Mouse (Mus musculus) myocyte (in vitro differentiated cells): ENCODE data around the gene Cenpo. TPM values are rescaled to one million over a fixed set of nuclear protein-coding genes. Genes with fewer than 3 reads are reported as not detected.
"Not testable (repeated sequence)": the region's sequence is repeated elsewhere in the genome, so short reads cannot be mapped to it uniquely, and the experiment has no call there.

Source experiments
- H3K27me3 ChIP-seq: one replicate; pipeline ENCODE4 v1.6.1; 2011; ENCODE audit not compliant: control insufficient read depth, insufficient read depth, insufficient read length
- H3K36me3 ChIP-seq: one replicate; pipeline ENCODE4 v1.6.1; 2011; ENCODE audit not compliant: control insufficient read depth, insufficient read depth
- H3K4me2 ChIP-seq: one replicate; pipeline ENCODE4 v1.6.1; 2011; ENCODE audit warnings: low read depth, control low read depth
- H3K4me3 ChIP-seq: one replicate; pipeline ENCODE4 v1.5.1; 2011; ENCODE audit warnings: mild to moderate bottlenecking, control low read depth, moderate library complexity
- H3K79me2 ChIP-seq: one replicate; pipeline ENCODE4 v1.6.1; 2011; ENCODE audit not compliant: control insufficient read depth, insufficient read depth
- H3ac ChIP-seq: one replicate; pipeline ENCODE4 v1.6.1; 2011; ENCODE audit not compliant: control insufficient read depth, insufficient read length
- CEBPB ChIP-seq: IDR thresholded peaks from 2 replicates; pipeline ENCODE4 v1.6.1; 2011; ENCODE audit warnings: mild to moderate bottlenecking, moderate library complexity; ENCODE audit not compliant: poor library complexity, insufficient read depth, severe bottlenecking
- E2F4 ChIP-seq: IDR thresholded peaks from one replicate; pipeline ENCODE4 v1.6.1; 2011; ENCODE audit warnings: mild to moderate bottlenecking, control low read depth, moderate library complexity; ENCODE audit not compliant: insufficient read depth
- MAX ChIP-seq: IDR thresholded peaks from one replicate; pipeline ENCODE4 v1.6.1; 2011; ENCODE audit warnings: low read depth, mild to moderate bottlenecking, control low read depth
- MYOD1 ChIP-seq, 3 experiments: IDR thresholded peaks; one replicate each; pipeline ENCODE4 v1.6.1; 2011; ENCODE audit warnings: control low read depth in 2 of 3, low read depth in 2 of 3, mild to moderate bottlenecking in 2 of 3, moderate library complexity in 1 of 3; ENCODE audit not compliant: insufficient read length in 2 of 3, control insufficient read depth in 1 of 3
- MYOG ChIP-seq, 3 experiments: IDR thresholded peaks; one replicate each; pipeline ENCODE4 v1.6.1; 2011; ENCODE audit warnings: control low read depth in 2 of 3, low read depth in 2 of 3, mild to moderate bottlenecking in 2 of 3; ENCODE audit not compliant: insufficient read length in 2 of 3, control insufficient read depth in 1 of 3, insufficient read depth in 1 of 3
- POLR2A ChIP-seq: IDR thresholded peaks from one replicate; pipeline ENCODE4 v1.6.1; 2011; ENCODE audit warnings: low read depth, mild to moderate bottlenecking, control low read depth, moderate library complexity; ENCODE audit not compliant: insufficient read length
- POLR2AphosphoS2 ChIP-seq: IDR thresholded peaks from one replicate; pipeline ENCODE4 v1.6.1; 2011; ENCODE audit warnings: low read depth, control low read depth; ENCODE audit not compliant: insufficient read length
- REST ChIP-seq: IDR thresholded peaks from one replicate; pipeline ENCODE4 v1.6.1; 2011; ENCODE audit warnings: mild to moderate bottlenecking, control low read depth, moderate library complexity; ENCODE audit not compliant: insufficient read depth, insufficient read length
- SRF ChIP-seq: IDR thresholded peaks from one replicate; pipeline ENCODE4 v1.6.1; 2011; ENCODE audit warnings: low read depth; ENCODE audit not compliant: control insufficient read depth, insufficient read length
- TCF12 ChIP-seq: IDR thresholded peaks from one replicate; pipeline ENCODE4 v1.6.1; 2011; ENCODE audit warnings: mild to moderate bottlenecking, control low read depth; ENCODE audit not compliant: poor library complexity, insufficient read depth, severe bottlenecking
- TCF3 ChIP-seq: IDR thresholded peaks from one replicate; pipeline ENCODE4 v1.6.1; 2011; ENCODE audit warnings: low read depth, control low read depth; ENCODE audit not compliant: insufficient read length
- USF1 ChIP-seq: IDR thresholded peaks from one replicate; pipeline ENCODE4 v1.6.1; 2011; ENCODE audit warnings: low read depth, mild to moderate bottlenecking, control low read depth, moderate library complexity
- polyA plus RNA-seq: library from polyadenylated mRNA; unstranded; fragments of >200 nt; fragmentation: generic; extraction: Trizol; gene quantifications from one replicate; pipeline ENCODE4 v1.2.1, GENCODE M21; 2012; ENCODE audit warnings: missing spikeins

The Cenpo gene
- polyA plus RNA-seq, 1 experiment: 5.5 TPM

- no peak overlapping the region for H3ac ChIP-seq
- TF ChIP-seq MYOD1 (IDR thresholded peaks at IDR 0.05; ENCODE audit: control insufficient read depth in 1 of 3, insufficient read length in 2 of 3, low read depth in 2 of 3) (no peak), REST (no peak), USF1 (no peak)
- no peak overlapping the region for H3K4me2 ChIP-seq
- peaks cover 3% of the 10 kb centered on the region for H3K36me3 ChIP-seq
- no peaks in the 10 kb centered on the region for H3K79me2 ChIP-seq
- H3K4me3 ChIP-seq: no peak overlapping the region
- no peaks in the 10 kb centered on the region for H3K27me3 ChIP-seq
Measured at GRCm38 (mm10) chr12:4267765-4268164, 33.7 kb upstream of the Cenpo start.

DNA sequence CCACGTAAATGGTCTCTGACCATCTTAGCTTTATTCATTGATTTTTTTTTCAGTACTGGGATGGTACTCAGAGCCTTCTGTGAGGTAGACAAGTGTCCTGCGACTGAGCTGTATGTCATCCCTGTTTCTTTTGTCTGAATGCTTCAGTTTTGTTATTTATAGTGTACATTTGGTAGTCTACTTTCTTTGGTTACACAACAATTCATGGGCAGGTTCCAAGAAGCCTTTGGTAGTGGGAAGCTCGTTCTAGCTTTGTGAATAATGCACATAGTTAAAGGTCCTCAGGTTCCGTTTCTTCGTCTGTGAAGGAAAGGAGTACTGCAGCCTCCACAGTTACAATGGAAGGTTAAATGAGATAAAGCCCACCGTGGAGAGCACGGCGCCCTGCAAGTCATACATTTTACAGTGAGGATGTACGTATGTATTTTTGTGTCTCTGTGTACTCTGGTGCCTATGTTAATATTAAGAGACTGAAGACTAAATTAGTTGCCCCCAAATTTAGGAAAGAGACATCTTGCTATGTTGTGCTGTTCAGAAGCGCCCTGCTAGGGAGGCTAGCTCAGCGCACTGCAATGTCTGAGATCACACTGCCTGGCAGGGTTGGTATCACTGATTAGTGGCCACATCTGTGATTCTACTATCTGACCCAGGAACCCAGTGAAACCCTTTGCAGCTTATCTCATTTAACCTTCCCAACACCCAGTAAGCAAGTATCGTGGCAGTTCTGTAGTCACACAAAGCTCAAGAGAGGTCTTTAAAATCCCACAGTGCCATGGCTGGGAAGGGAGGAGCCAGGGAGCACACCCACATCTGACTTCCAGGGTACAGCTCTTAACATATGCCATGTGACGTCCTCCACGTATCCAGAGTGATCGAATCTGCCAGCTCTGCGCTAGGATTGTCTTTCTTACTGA lies 18.9 kb upstream of the Cenpo start:
- H3K4me2 ChIP-seq: no peak overlapping the region
- no peak for TF ChIP-seq E2F4
- no peak for TF ChIP-seq SRF
- no peak for TF ChIP-seq CEBPB
- no peak for TF ChIP-seq TCF3
- no peak for TF ChIP-seq USF1
- no peak for TF ChIP-seq POLR2A
- no peak for TF ChIP-seq MYOD1 (IDR thresholded peaks at IDR 0.05; ENCODE audit: control insufficient read depth in 1 of 3, insufficient read length in 2 of 3, low read depth in 2 of 3)
- TF ChIP-seq POLR2AphosphoS2: no peak
- no peak for TF ChIP-seq TCF12
- TF ChIP-seq MYOG (IDR thresholded peaks at IDR 0.05; ENCODE audit: control insufficient read depth in 1 of 3, insufficient read depth in 1 of 3, insufficient read length in 2 of 3, low read depth in 2 of 3): no peak
- no peak for TF ChIP-seq REST
- no peak for TF ChIP-seq MAX
- no peaks in the 10 kb centered on the region for H3K79me2 ChIP-seq
- H3K36me3 ChIP-seq: peaks cover 10% of the 10 kb centered on the region
- H3K4me3 ChIP-seq: no peak overlapping the region
- H3ac ChIP-seq: no peak overlapping the region
- H3K27me3 ChIP-seq: no peaks in the 10 kb centered on the region

- Histone ChIP-seq H3ac (no peak overlapping the region), H3K36me3 (peaks cover 5% of the 10 kb centered on the region), H3K27me3 (no peaks in the 10 kb centered on the region), H3K4me3 (no peak overlapping the region), H3K4me2 (no peak overlapping the region), H3K79me2 (no peaks in the 10 kb centered on the region)
- TF ChIP-seq E2F4 (no peak), POLR2A (no peak), MYOG (IDR thresholded peaks at IDR 0.05; ENCODE audit: control insufficient read depth in 1 of 3, insufficient read depth in 1 of 3, insufficient read length in 2 of 3, low read depth in 2 of 3) (no peak), TCF12 (no peak), USF1 (no peak), POLR2AphosphoS2 (no peak), CEBPB (no peak), REST (no peak), MYOD1 (IDR thresholded peaks at IDR 0.05; ENCODE audit: control insufficient read depth in 1 of 3, insufficient read length in 2 of 3, low read depth in 2 of 3) (no peak), SRF (no peak), TCF3 (no peak), MAX (no peak)
Measured at GRCm38 (mm10) chr12:4249786-4250185, 15.7 kb upstream of the Cenpo start.

- no peaks in the 10 kb centered on the region for H3K27me3 ChIP-seq
- H3K36me3 ChIP-seq: no peaks in the 10 kb centered on the region
- H3K79me2 ChIP-seq: no peaks in the 10 kb centered on the region
- TF ChIP-seq E2F4 (no peak), MAX (no peak), POLR2A (no peak), REST (no peak), POLR2AphosphoS2 (no peak), USF1 (no peak), TCF12 (no peak), SRF (no peak)
- H3K4me2 ChIP-seq: no peak overlapping the region
- H3K4me3 ChIP-seq: no peak overlapping the region
- H3ac ChIP-seq: no peak overlapping the region
Measured at GRCm38 (mm10) chr12:4245742-4246141, 11.6 kb upstream of the Cenpo start.

GRCm38 (mm10) chr12:4243805-4244204 lies 9.7 kb upstream of the Cenpo start:
- Histone ChIP-seq H3K4me2 (no peak overlapping the region), H3K36me3 (no peaks in the 10 kb centered on the region), H3K27me3 (no peaks in the 10 kb centered on the region), H3ac (no peak overlapping the region), H3K4me3 (no peak overlapping the region), H3K79me2 (no peaks in the 10 kb centered on the region)
- TF ChIP-seq USF1 (no peak), TCF12 (no peak), MYOG (IDR thresholded peaks at IDR 0.05; ENCODE audit: control insufficient read depth in 1 of 3, insufficient read depth in 1 of 3, insufficient read length in 2 of 3, low read depth in 2 of 3) (no peak)

- H3K36me3 ChIP-seq, H3K4me3 ChIP-seq, H3K4me2 ChIP-seq, H3K27me3 ChIP-seq, H3ac ChIP-seq, H3K79me2 ChIP-seq: not testable (repeated sequence)
Measured at GRCm38 (mm10) chr12:4240281-4240680, 6.2 kb upstream of the Cenpo start.
